Mouse (Mus musculus): Measurements from ENCODE around the gene Hrk. TPM values are rescaled to one million over a fixed set of nuclear protein-coding genes. Genes with fewer than 3 reads are reported as not detected.

The Hrk gene
- polyA plus RNA-seq, 1 experiment from 2014 or later = not detected

GRCm38 (mm10) chr5:118172078-118172723 lies 7.8 kb downstream of the Hrk start:
- peak overlapping the region; percentile 25 for H3K4me3 ChIP-seq (ENCODE audit: low read depth, low read length)
- ATAC-seq (ENCODE audit: insufficient read depth) (no peak), DNase-seq (no peak)

GRCm38 (mm10) chr5:118174310-118175009 lies 10.0 kb downstream of the Hrk start:
- no peak overlapping the region for H3K9ac ChIP-seq
- peaks cover 57% of the 10 kb centered on the region for H3K27me3 ChIP-seq (ENCODE audit: insufficient read depth, low read length)
- H3K4me3 ChIP-seq (ENCODE audit: low read depth, low read length) = peak overlapping the region; percentile 19
- peak overlapping the region; percentile 52 for H3K4me2 ChIP-seq
- ATAC-seq (ENCODE audit: insufficient read depth) (no peak), DNase-seq (no peak)
- H3K27ac ChIP-seq (ENCODE audit: low read depth) = no peak overlapping the region
- H3K36me3 ChIP-seq (ENCODE audit: insufficient read depth) = no peaks in the 10 kb centered on the region
- no peak for TF ChIP-seq CTCF (IDR thresholded peaks at IDR 0.05; ENCODE audit: low read depth)
- WGBS = under 1% methylated on average over 22 of the region's 22 CpGs
- H3K4me1 ChIP-seq (ENCODE audit: insufficient read depth) = no peaks in the 10 kb centered on the region
- H3K9me3 ChIP-seq (ENCODE audit: low read depth, low read length) = no peaks in the 10 kb centered on the region

More at GRCm38 (mm10) chr5:118172078-118172723, 7.8 kb downstream of the Hrk start:
- TF ChIP-seq CTCF (IDR thresholded peaks at IDR 0.05; ENCODE audit: low read depth) = no peak
- 2% methylated on average over 27 of the region's 27 CpGs for WGBS
- Histone ChIP-seq H3K4me2 (peak overlapping the region; percentile 59), H3K27ac (ENCODE audit: low read depth) (no peak overlapping the region), H3K27me3 (ENCODE audit: insufficient read depth, low read length) (peaks cover 76% of the 10 kb centered on the region), H3K9ac (no peak overlapping the region), H3K4me1 (ENCODE audit: insufficient read depth) (no peaks in the 10 kb centered on the region), H3K9me3 (ENCODE audit: low read depth, low read length) (no peaks in the 10 kb centered on the region), H3K36me3 (ENCODE audit: insufficient read depth) (no peaks in the 10 kb centered on the region)

DNA sequence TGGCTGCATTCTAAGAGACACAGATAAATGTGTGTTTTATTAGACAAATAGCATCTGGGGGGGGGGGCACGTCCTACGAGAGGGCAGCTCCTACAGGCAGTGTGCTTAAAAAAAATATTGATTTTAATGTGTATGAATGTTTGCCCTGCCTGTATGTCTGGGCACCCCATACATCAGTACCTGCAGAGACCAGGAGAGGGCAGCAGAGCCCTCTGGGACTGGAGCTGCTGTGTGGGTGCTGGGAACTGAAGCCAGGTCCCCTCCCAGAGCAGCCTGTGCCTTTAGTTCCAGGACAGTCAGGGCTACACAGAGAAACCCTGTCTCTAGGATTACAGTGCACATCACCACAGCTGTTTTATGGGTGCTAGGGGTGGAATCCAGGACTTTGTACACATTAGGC lies 10.7 kb downstream of the Hrk start:
- no peak for DNase-seq
- H3K27me3 ChIP-seq (ENCODE audit: insufficient read depth, low read length) = peaks cover 51% of the 10 kb centered on the region
- H3K4me1 ChIP-seq (ENCODE audit: insufficient read depth) = no peaks in the 10 kb centered on the region
- H3K36me3 ChIP-seq (ENCODE audit: insufficient read depth) = no peaks in the 10 kb centered on the region
- H3K4me3 ChIP-seq (ENCODE audit: low read depth, low read length) = no peak overlapping the region
- H3K9me3 ChIP-seq (ENCODE audit: low read depth, low read length) = no peaks in the 10 kb centered on the region
- no peak overlapping the region for H3K27ac ChIP-seq (ENCODE audit: low read depth)
- peak; percentile 29; the same call in 1 of the 2 replicates for TF ChIP-seq CTCF (IDR thresholded peaks at IDR 0.05; ENCODE audit: low read depth)
- H3K4me2 ChIP-seq = peak overlapping the region; percentile 52; the same call in 1 of the 2 replicates
- no peak for ATAC-seq (ENCODE audit: insufficient read depth)
- 17% methylated on average over 2 of the region's 2 CpGs for WGBS
- no peak overlapping the region for H3K9ac ChIP-seq

GRCm38 (mm10) chr5:118177640-118178039 lies 13.2 kb downstream of the Hrk start:
- DNase-seq (no peak), ATAC-seq (ENCODE audit: insufficient read depth) (no peak)
- Histone ChIP-seq H3K36me3 (ENCODE audit: insufficient read depth) (no peaks in the 10 kb centered on the region), H3K4me1 (ENCODE audit: insufficient read depth) (no peaks in the 10 kb centered on the region), H3K27me3 (ENCODE audit: insufficient read depth, low read length) (peaks cover 26% of the 10 kb centered on the region), H3K9me3 (ENCODE audit: low read depth, low read length) (no peaks in the 10 kb centered on the region), H3K9ac (no peak overlapping the region), H3K4me2 (no peak overlapping the region), H3K4me3 (ENCODE audit: low read depth, low read length) (no peak overlapping the region), H3K27ac (ENCODE audit: low read depth) (no peak overlapping the region)
- WGBS = 53% methylated on average over 7 of the region's 7 CpGs
- no peak for TF ChIP-seq CTCF (IDR thresholded peaks at IDR 0.05; ENCODE audit: low read depth)

GRCm38 (mm10) chr5:118186903-118187633 lies 22.6 kb downstream of the Hrk start:
- Histone ChIP-seq H3K9ac (no peak overlapping the region), H3K36me3 (ENCODE audit: insufficient read depth) (no peaks in the 10 kb centered on the region), H3K9me3 (ENCODE audit: low read depth, low read length) (no peaks in the 10 kb centered on the region), H3K27me3 (ENCODE audit: insufficient read depth, low read length) (peaks cover 3% of the 10 kb centered on the region; the same call in 1 of the 2 replicates), H3K4me3 (ENCODE audit: low read depth, low read length) (no peak overlapping the region), H3K4me1 (ENCODE audit: insufficient read depth) (no peaks in the 10 kb centered on the region), H3K27ac (ENCODE audit: low read depth) (no peak overlapping the region), H3K4me2 (no peak overlapping the region)
- 78% methylated on average over 9 of the region's 9 CpGs for WGBS
- ATAC-seq (ENCODE audit: insufficient read depth) (no peak), DNase-seq (no peak)
- TF ChIP-seq CTCF (IDR thresholded peaks at IDR 0.05; ENCODE audit: low read depth) = no peak

DNA sequence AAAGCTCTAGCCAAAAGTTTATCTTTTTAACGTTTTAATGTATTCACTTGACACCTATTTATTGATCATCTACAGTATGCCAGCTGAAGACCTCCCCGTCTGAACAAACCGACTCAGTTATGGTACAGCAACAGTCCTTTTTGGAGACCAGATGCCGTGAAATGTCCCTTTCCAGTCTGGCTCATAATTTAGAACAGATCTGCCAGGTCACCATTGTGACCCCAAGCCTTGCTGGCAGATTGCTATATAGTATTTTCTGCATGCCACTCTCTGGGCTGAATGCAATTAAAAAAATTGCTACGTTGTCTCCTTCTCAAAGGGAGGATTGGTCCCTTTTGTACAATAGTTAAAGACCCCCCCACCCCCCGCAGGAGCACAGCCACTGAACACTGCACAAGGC lies 23.9 kb downstream of the Hrk start:
- no peak for ATAC-seq (ENCODE audit: insufficient read depth)
- Histone ChIP-seq H3K4me1 (ENCODE audit: insufficient read depth) (no peaks in the 10 kb centered on the region), H3K36me3 (ENCODE audit: insufficient read depth) (no peaks in the 10 kb centered on the region), H3K9ac (no peak overlapping the region), H3K9me3 (ENCODE audit: low read depth, low read length) (no peaks in the 10 kb centered on the region), H3K27ac (ENCODE audit: low read depth) (no peak overlapping the region), H3K27me3 (ENCODE audit: insufficient read depth, low read length) (peaks cover 3% of the 10 kb centered on the region; the same call in 1 of the 2 replicates), H3K4me3 (ENCODE audit: low read depth, low read length) (no peak overlapping the region), H3K4me2 (no peak overlapping the region)
- DNase-seq = no peak
- 47% methylated on average over 6 of the region's 6 CpGs for WGBS
- no peak for TF ChIP-seq CTCF (IDR thresholded peaks at IDR 0.05; ENCODE audit: low read depth)

GRCm38 (mm10) chr5:118190491-118190890 lies 26.0 kb downstream of the Hrk start:
- no peak for TF ChIP-seq CTCF (IDR thresholded peaks at IDR 0.05; ENCODE audit: low read depth)
- Histone ChIP-seq H3K27me3 (ENCODE audit: insufficient read depth, low read length) (peaks cover 3% of the 10 kb centered on the region; the same call in 1 of the 2 replicates), H3K9ac (no peak overlapping the region), H3K4me2 (no peak overlapping the region), H3K9me3 (ENCODE audit: low read depth, low read length) (no peaks in the 10 kb centered on the region), H3K27ac (ENCODE audit: low read depth) (no peak overlapping the region), H3K4me1 (ENCODE audit: insufficient read depth) (no peaks in the 10 kb centered on the region), H3K4me3 (ENCODE audit: low read depth, low read length) (no peak overlapping the region), H3K36me3 (ENCODE audit: insufficient read depth) (no peaks in the 10 kb centered on the region)
- no peak for DNase-seq
- no peak for ATAC-seq (ENCODE audit: insufficient read depth)
- WGBS = 70% methylated on average over 9 of the region's 9 CpGs
